Mouse (Mus musculus) myocyte (in vitro differentiated cells): ENCODE measurements around the gene Anks4b. TPM values are rescaled to one million over a fixed set of nuclear protein-coding genes. Genes with fewer than 3 reads are reported as not detected.

Experiments
- H3K27me3 ChIP-seq: one replicate; pipeline ENCODE4 v1.6.1; 2011; ENCODE audit not compliant: control insufficient read depth, insufficient read depth, insufficient read length
- H3K36me3 ChIP-seq: one replicate; pipeline ENCODE4 v1.6.1; 2011; ENCODE audit not compliant: control insufficient read depth, insufficient read depth
- H3K4me2 ChIP-seq: one replicate; pipeline ENCODE4 v1.6.1; 2011; ENCODE audit warnings: low read depth, control low read depth
- H3K4me3 ChIP-seq: one replicate; pipeline ENCODE4 v1.5.1; 2011; ENCODE audit warnings: mild to moderate bottlenecking, control low read depth, moderate library complexity
- H3K79me2 ChIP-seq: one replicate; pipeline ENCODE4 v1.6.1; 2011; ENCODE audit not compliant: control insufficient read depth, insufficient read depth
- H3ac ChIP-seq: one replicate; pipeline ENCODE4 v1.6.1; 2011; ENCODE audit not compliant: control insufficient read depth, insufficient read length
- CEBPB ChIP-seq: IDR thresholded peaks from 2 replicates; pipeline ENCODE4 v1.6.1; 2011; ENCODE audit warnings: mild to moderate bottlenecking, moderate library complexity; ENCODE audit not compliant: poor library complexity, insufficient read depth, severe bottlenecking
- E2F4 ChIP-seq: IDR thresholded peaks from one replicate; pipeline ENCODE4 v1.6.1; 2011; ENCODE audit warnings: mild to moderate bottlenecking, control low read depth, moderate library complexity; ENCODE audit not compliant: insufficient read depth
- MAX ChIP-seq: IDR thresholded peaks from one replicate; pipeline ENCODE4 v1.6.1; 2011; ENCODE audit warnings: low read depth, mild to moderate bottlenecking, control low read depth
- MYOD1 ChIP-seq, 3 experiments: IDR thresholded peaks; one replicate each; pipeline ENCODE4 v1.6.1; 2011; ENCODE audit warnings: control low read depth in 2 of 3, low read depth in 2 of 3, mild to moderate bottlenecking in 2 of 3, moderate library complexity in 1 of 3; ENCODE audit not compliant: insufficient read length in 2 of 3, control insufficient read depth in 1 of 3
- MYOG ChIP-seq, 3 experiments: IDR thresholded peaks; one replicate each; pipeline ENCODE4 v1.6.1; 2011; ENCODE audit warnings: control low read depth in 2 of 3, low read depth in 2 of 3, mild to moderate bottlenecking in 2 of 3; ENCODE audit not compliant: insufficient read length in 2 of 3, control insufficient read depth in 1 of 3, insufficient read depth in 1 of 3
- POLR2A ChIP-seq: IDR thresholded peaks from one replicate; pipeline ENCODE4 v1.6.1; 2011; ENCODE audit warnings: low read depth, mild to moderate bottlenecking, control low read depth, moderate library complexity; ENCODE audit not compliant: insufficient read length
- POLR2AphosphoS2 ChIP-seq: IDR thresholded peaks from one replicate; pipeline ENCODE4 v1.6.1; 2011; ENCODE audit warnings: low read depth, control low read depth; ENCODE audit not compliant: insufficient read length
- REST ChIP-seq: IDR thresholded peaks from one replicate; pipeline ENCODE4 v1.6.1; 2011; ENCODE audit warnings: mild to moderate bottlenecking, control low read depth, moderate library complexity; ENCODE audit not compliant: insufficient read depth, insufficient read length
- SRF ChIP-seq: IDR thresholded peaks from one replicate; pipeline ENCODE4 v1.6.1; 2011; ENCODE audit warnings: low read depth; ENCODE audit not compliant: control insufficient read depth, insufficient read length
- TCF12 ChIP-seq: IDR thresholded peaks from one replicate; pipeline ENCODE4 v1.6.1; 2011; ENCODE audit warnings: mild to moderate bottlenecking, control low read depth; ENCODE audit not compliant: poor library complexity, insufficient read depth, severe bottlenecking
- TCF3 ChIP-seq: IDR thresholded peaks from one replicate; pipeline ENCODE4 v1.6.1; 2011; ENCODE audit warnings: low read depth, control low read depth; ENCODE audit not compliant: insufficient read length
- USF1 ChIP-seq: IDR thresholded peaks from one replicate; pipeline ENCODE4 v1.6.1; 2011; ENCODE audit warnings: low read depth, mild to moderate bottlenecking, control low read depth, moderate library complexity
- polyA plus RNA-seq: library from polyadenylated mRNA; unstranded; fragments of >200 nt; fragmentation: generic; extraction: Trizol; gene quantifications from one replicate; pipeline ENCODE4 v1.2.1, GENCODE M21; 2012; ENCODE audit warnings: missing spikeins

The Anks4b gene
- polyA plus RNA-seq, 1 experiment = not detected

GRCm38 (mm10) chr7:120142743-120143142 lies 30.9 kb upstream of the Anks4b start:
- Histone ChIP-seq H3K4me3 (no peak overlapping the region), H3K27me3 (no peaks in the 10 kb centered on the region), H3ac (no peak overlapping the region), H3K4me2 (no peak overlapping the region), H3K36me3 (no peaks in the 10 kb centered on the region), H3K79me2 (no peaks in the 10 kb centered on the region)
- TF ChIP-seq TCF3 = no peak
- 0 out of 2 replicates have a peak, but pooled peaks have one; percentile 6 for TF ChIP-seq CEBPB

- Histone ChIP-seq H3ac (no peak within 1 kb of the TSS), H3K27me3 (no peaks in the 10 kb centered on the region), H3K79me2 (no peaks in the 10 kb centered on the region), H3K4me3 (no peak within 1 kb of the TSS), H3K4me2 (no peak within 1 kb of the TSS), H3K36me3 (no peaks in the 10 kb centered on the region)
- TF ChIP-seq E2F4 (no peak), MYOD1 (IDR thresholded peaks at IDR 0.05; ENCODE audit: control insufficient read depth in 1 of 3, insufficient read length in 2 of 3, low read depth in 2 of 3) (no peak), MAX (no peak), USF1 (no peak), CEBPB (no peak), POLR2AphosphoS2 (no peak), TCF3 (no peak)
Measured at GRCm38 (mm10) chr7:120145191-120145590, 28.5 kb upstream of the Anks4b start, which contains the start of gene Zp2. Gene Zp2, minus strand, starts transcription at chr7:120145291.

- no peak for TF ChIP-seq TCF12
- TF ChIP-seq USF1 = no peak
- no peak for TF ChIP-seq TCF3
- no peak for TF ChIP-seq MAX
- no peaks in the 10 kb centered on the region for H3K27me3 ChIP-seq
- no peak overlapping the region for H3ac ChIP-seq
- H3K4me2 ChIP-seq = no peak overlapping the region
- no peaks in the 10 kb centered on the region for H3K36me3 ChIP-seq
- H3K4me3 ChIP-seq = no peak overlapping the region
- no peaks in the 10 kb centered on the region for H3K79me2 ChIP-seq
Measured at GRCm38 (mm10) chr7:120150257-120150656, 23.4 kb upstream of the Anks4b start.

- Histone ChIP-seq H3K4me3 (no peak overlapping the region), H3K36me3 (no peaks in the 10 kb centered on the region), H3K79me2 (no peaks in the 10 kb centered on the region), H3ac (no peak overlapping the region), H3K27me3 (no peaks in the 10 kb centered on the region), H3K4me2 (no peak overlapping the region)
- TF ChIP-seq TCF3 = no peak
- no peak for TF ChIP-seq MYOD1 (IDR thresholded peaks at IDR 0.05; ENCODE audit: control insufficient read depth in 1 of 3, insufficient read length in 2 of 3, low read depth in 2 of 3)
- TF ChIP-seq POLR2AphosphoS2 = no peak
- no peak for TF ChIP-seq MAX
- TF ChIP-seq CEBPB = no peak
- no peak for TF ChIP-seq USF1
- TF ChIP-seq MYOG (IDR thresholded peaks at IDR 0.05; ENCODE audit: control insufficient read depth in 1 of 3, insufficient read depth in 1 of 3, insufficient read length in 2 of 3, low read depth in 2 of 3) = no peak
- no peak for TF ChIP-seq E2F4
- TF ChIP-seq TCF12 = no peak
- TF ChIP-seq REST = no peak
- no peak for TF ChIP-seq POLR2A
- no peak for TF ChIP-seq SRF
Measured at GRCm38 (mm10) chr7:120150898-120151297, 22.8 kb upstream of the Anks4b start.

GRCm38 (mm10) chr7:120156841-120157409 lies 16.7 kb upstream of the Anks4b start:
- H3K4me3 ChIP-seq = no peak overlapping the region
- no peak overlapping the region for H3ac ChIP-seq
- H3K27me3 ChIP-seq = no peaks in the 10 kb centered on the region
- H3K4me2 ChIP-seq = no peak overlapping the region
- TF ChIP-seq TCF3 = no peak
- TF ChIP-seq CEBPB = no peak
- TF ChIP-seq SRF = no peak
- H3K36me3 ChIP-seq = no peaks in the 10 kb centered on the region
- no peaks in the 10 kb centered on the region for H3K79me2 ChIP-seq

- no peaks in the 10 kb centered on the region for H3K36me3 ChIP-seq
- no peak overlapping the region for H3K4me3 ChIP-seq
- TF ChIP-seq SRF = no peak
- no peak for TF ChIP-seq CEBPB
- TF ChIP-seq MYOG (IDR thresholded peaks at IDR 0.05; ENCODE audit: control insufficient read depth in 1 of 3, insufficient read depth in 1 of 3, insufficient read length in 2 of 3, low read depth in 2 of 3) = no peak
- no peak for TF ChIP-seq E2F4
- no peak for TF ChIP-seq REST
- no peak for TF ChIP-seq TCF12
- TF ChIP-seq USF1 = no peak
- no peak for TF ChIP-seq MAX
- TF ChIP-seq POLR2AphosphoS2 = no peak
- TF ChIP-seq TCF3 = no peak
- TF ChIP-seq MYOD1 (IDR thresholded peaks at IDR 0.05; ENCODE audit: control insufficient read depth in 1 of 3, insufficient read length in 2 of 3, low read depth in 2 of 3) = no peak
- no peak for TF ChIP-seq POLR2A
- no peaks in the 10 kb centered on the region for H3K27me3 ChIP-seq
- no peak overlapping the region for H3K4me2 ChIP-seq
- no peaks in the 10 kb centered on the region for H3K79me2 ChIP-seq
- H3ac ChIP-seq = no peak overlapping the region
Measured at GRCm38 (mm10) chr7:120157575-120158061, 16.0 kb upstream of the Anks4b start.
